22 mouse cellular contexts compared by ENCODE assay signal in genomic region chr6:121325298-121325697, GRCm38 (mm10). TPM values are rescaled to one million over a fixed set of nuclear protein-coding genes. Genes with fewer than 3 reads are reported as not detected.
"Had no signal": no experiment of that assay in that cellular context is flagged by ENCODE, and none has a peak within 500 bp of the region (broad histone marks: within the 10 kb centered on the region; RNA-seq: fewer than 3 reads in every experiment).

No protein-coding gene starts in this region.

- H3K9me3 ChIP-seq: midbrain, embryonic 10.5 days; midbrain, embryonic 12.5 days; neural tube, embryonic 13.5 days; neural tube, embryonic 15.5 days had no signal

- H3K9ac ChIP-seq: lung, embryonic 14.5 days; midbrain, embryonic 12.5 days; neural tube, embryonic 13.5 days; neural tube, embryonic 15.5 days had no signal

- DNase-seq: lung, adult 18-20 months; lung, embryonic 14.5 days; lung, postnatal 10 days; lung, postnatal 4 days; midbrain, embryonic 14.5 days; retina, postnatal 1 day; right cerebral cortex, adult 18-20 months; right cerebral cortex, postnatal 25 days; right cerebral cortex, postnatal 4 days; spleen, adult 18-20 months; thymus, adult 18-20 months; thymus, postnatal 14 days; thymus, postnatal 36 days had no signal

- H3K36me3 ChIP-seq: midbrain, embryonic 10.5 days; midbrain, embryonic 12.5 days; neural tube, embryonic 13.5 days; neural tube, embryonic 15.5 days had no signal

- H3K27ac ChIP-seq: midbrain, embryonic 10.5 days; midbrain, embryonic 12.5 days; neural tube, embryonic 13.5 days; neural tube, embryonic 15.5 days had no signal

- H3K27me3 ChIP-seq: midbrain, embryonic 12.5 days; neural tube, embryonic 13.5 days; neural tube, embryonic 15.5 days had no signal

- H3K4me2 ChIP-seq: lung, embryonic 14.5 days; midbrain, embryonic 12.5 days; neural tube, embryonic 13.5 days; neural tube, embryonic 15.5 days had no signal

- H3K4me3 ChIP-seq: midbrain, embryonic 10.5 days; midbrain, embryonic 12.5 days; myocyte; neural tube, embryonic 13.5 days; neural tube, embryonic 15.5 days had no signal

RNA-seq across cellular contexts. Expression of gene Slc6a12, which starts 17.6 kb away (rescaled TPM):
- total RNA-seq: megakaryocyte-erythroid progenitor cell, adult 5-6 weeks had no signal
- polyA plus RNA-seq: lung, embryonic 14.5 days; lung, embryonic 16.5 days; midbrain, embryonic 10.5 days; myocyte; neural tube, embryonic 11.5 days; stomach, embryonic 14.5 days had no signal
